Mouse (Mus musculus) layer of hippocampus, postnatal 14 days (tissue): Measurements from ENCODE around the gene Tacc3. TPM values are rescaled to one million over a fixed set of nuclear protein-coding genes. Genes with fewer than 3 reads are reported as not detected.
A peak's percentile ranks its signal among the peaks of the same experiment; 100 is the strongest.

Experiments used
- DNase-seq, 2 experiments: peaks; one replicate each; pipeline ENCODE4 v3.0.0; 2021 to 2022; ENCODE audit warnings: low spot score in 2 of 2, mixed read lengths in 1 of 2
- total RNA-seq, 2 experiments: library from RNA; stranded (reverse); gene quantifications; 2 replicates each; pipeline ENCODE4 v1.2.3; 2021

Gene Tacc3
- total RNA-seq, 2 experiments from 2014 or later: 9.8 to 12.0 TPM

DNA sequence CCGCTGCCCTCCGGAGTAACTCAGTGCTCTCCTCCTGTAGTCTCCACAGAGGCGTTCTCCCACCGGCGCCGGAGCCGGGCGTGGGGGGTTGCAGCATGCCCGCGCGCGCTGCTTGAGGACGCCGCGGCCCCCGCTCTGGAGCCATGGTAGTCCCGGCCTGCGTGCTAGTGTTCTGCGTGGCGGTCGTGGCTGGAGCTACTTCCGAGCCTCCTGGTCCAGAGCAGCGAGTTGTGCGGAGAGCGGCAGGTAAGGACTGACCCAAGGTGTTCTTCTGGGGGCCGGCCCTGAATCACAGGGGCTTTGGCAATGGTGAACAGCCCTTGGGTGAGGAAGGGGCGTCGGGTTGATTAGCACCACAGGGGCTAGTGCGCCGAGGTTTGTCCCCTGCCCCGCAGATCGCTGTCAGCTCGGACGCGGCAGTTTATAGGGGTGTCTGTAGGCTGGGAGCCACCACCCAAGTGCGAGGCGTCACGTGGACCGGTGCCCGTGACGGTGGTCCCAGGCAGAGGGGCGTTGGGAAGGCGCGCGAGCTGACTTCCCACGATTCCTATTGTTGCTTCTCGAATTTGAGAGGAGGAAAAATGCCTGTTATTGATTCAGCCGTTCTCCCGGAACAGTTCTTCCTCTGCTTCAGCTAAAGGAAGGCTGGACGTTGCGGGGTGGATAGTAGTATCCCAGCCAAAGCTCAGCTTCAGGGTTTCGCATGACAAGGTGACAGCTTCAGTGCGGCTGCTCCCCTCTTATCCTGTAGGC, 64.5 kb downstream of the Tacc3 start:
- DNase-seq: no peak

DNA sequence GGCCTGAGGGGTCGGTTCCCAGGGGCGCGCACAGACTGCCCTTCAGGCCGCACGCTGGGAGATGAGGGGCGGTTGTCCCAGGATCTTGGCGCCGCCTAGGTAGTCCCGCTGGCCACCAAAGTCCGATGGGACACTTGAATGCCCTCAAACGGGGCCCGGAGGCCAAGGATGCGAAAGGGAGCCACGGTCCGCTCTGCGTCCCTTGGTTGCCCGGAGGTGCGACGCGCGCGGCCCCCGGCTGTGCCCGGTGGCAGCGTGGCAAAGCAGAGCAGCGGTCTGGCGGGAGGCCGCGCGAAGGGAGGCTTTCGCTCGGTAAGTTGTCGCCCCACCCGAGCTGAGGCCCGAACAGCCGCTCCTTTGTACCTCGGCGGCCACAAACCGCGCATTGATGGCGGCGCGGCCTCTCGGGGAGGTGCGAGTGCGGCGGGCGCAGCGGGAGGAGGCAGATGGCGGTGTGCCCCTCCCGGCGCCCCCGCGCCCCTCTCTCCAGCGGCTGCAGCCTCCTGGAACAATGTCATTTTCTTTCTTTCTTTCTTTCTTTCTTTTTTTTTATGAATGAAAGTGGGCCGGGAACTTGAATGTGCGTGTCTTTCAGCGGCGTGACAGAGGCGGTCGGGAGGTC, 65.2 kb downstream of the Tacc3 start:
- DNase-seq: no peak

- DNase-seq: no peak
Measured at GRCm38 (mm10) chr5:33723641-33724465, 65.9 kb downstream of the Tacc3 start.

GRCm38 (mm10) chr5:33726081-33726647, 68.2 kb downstream of the Tacc3 start:
- peak in 1 of 2 experiments; percentile 74 for DNase-seq

- peak in 1 of 2 experiments; percentile 66 for DNase-seq
Measured at GRCm38 (mm10) chr5:33726891-33727290, 69.0 kb downstream of the Tacc3 start.

Other genes starting within 250 kb of the Tacc3 start
- not detected for gene Nkx1-1, start 224.2 kb upstream of the Tacc3 start, total RNA-seq
- 10 to 100 TPM; 25.5 to 27.1 TPM for gene Fam53a, start 28.5 kb upstream of the Tacc3 start, total RNA-seq
- under 1 TPM; 0.64 to 0.92 TPM for gene Gm9903, start 28.2 kb upstream of the Tacc3 start, total RNA-seq
- 10 to 100 TPM; 22.0 to 24.7 TPM for gene Slbp, start 5.6 kb upstream of the Tacc3 start, total RNA-seq
- gene Tmem129, start 288 bp downstream of the Tacc3 start, total RNA-seq: 10 to 100 TPM; 21.7 to 25.5 TPM
- 100 to 1,000 TPM; 137 to 159 TPM for gene Fgfr3, start 63.5 kb downstream of the Tacc3 start, total RNA-seq
- 100 to 1,000 TPM in 1 of 2 experiments, 10 to 100 TPM in 1; 96.8 to 105 TPM for gene Letm1, start 124.7 kb downstream of the Tacc3 start, total RNA-seq
- gene Nsd2, start 162.6 kb downstream of the Tacc3 start, total RNA-seq: 100 to 1,000 TPM; 112 to 120 TPM